Mouse (Mus musculus) right cerebral cortex, postnatal 14 days (tissue): ENCODE measurements around the gene Gm10577.
A peak's percentile ranks its signal among the peaks of the same experiment; 100 is the strongest.

ENCODE experiments used
- DNase-seq: peaks from one replicate; pipeline ENCODE4 v3.0.0; 2022

The Gm10577 gene

GRCm38 (mm10) chr4:101020596-101020995, at the start of gene Gm10577:
Gene Gm10577 (minus strand): TSS chr4:101020696.
- DNase-seq, result no peak

- peak; percentile 22 for DNase-seq
Observed at GRCm38 (mm10) chr4:101069154-101069971, 48.9 kb upstream of the Gm10577 start.

GRCm38 (mm10) chr4:101068786-101069153, 48.3 kb upstream of the Gm10577 start, which contains the start of gene Raver2:
Gene Raver2 (plus strand): TSS chr4:101068983.
- peak; percentile 48 for DNase-seq

- DNase-seq, result no peak
Observed at GRCm38 (mm10) chr4:101066401-101066800, 45.9 kb upstream of the Gm10577 start.

GRCm38 (mm10) chr4:101062146-101062545, 41.6 kb upstream of the Gm10577 start:
- DNase-seq, result no peak

GRCm38 (mm10) chr4:101046576-101046975, 26.1 kb upstream of the Gm10577 start:
- DNase-seq, result no peak

GRCm38 (mm10) chr4:101044149-101044548, 23.7 kb upstream of the Gm10577 start:
- DNase-seq, result no peak

GRCm38 (mm10) chr4:101043691-101044090, 23.2 kb upstream of the Gm10577 start:
- no peak for DNase-seq

GRCm38 (mm10) chr4:101037156-101037555, 16.7 kb upstream of the Gm10577 start:
- peak; percentile 36 for DNase-seq

- DNase-seq, result no peak
Observed at GRCm38 (mm10) chr4:101035131-101035530, 14.6 kb upstream of the Gm10577 start.

GRCm38 (mm10) chr4:101033047-101033446, 12.6 kb upstream of the Gm10577 start:
- DNase-seq, result no peak

- no peak for DNase-seq
Observed at GRCm38 (mm10) chr4:101027852-101028411, 7.4 kb upstream of the Gm10577 start.

GRCm38 (mm10) chr4:101026995-101027394, 6.5 kb upstream of the Gm10577 start:
- DNase-seq, result no peak

- DNase-seq, result no peak
Observed at GRCm38 (mm10) chr4:101026566-101026965, 6.1 kb upstream of the Gm10577 start.

GRCm38 (mm10) chr4:101017806-101018205, 2.7 kb downstream of the Gm10577 start:
- DNase-seq, result no peak

- DNase-seq, result no peak
Observed at GRCm38 (mm10) chr4:101009092-101009491, 11.4 kb downstream of the Gm10577 start.

- DNase-seq, result no peak
Observed at GRCm38 (mm10) chr4:101008362-101008769, 12.1 kb downstream of the Gm10577 start.

- DNase-seq, result no peak
Observed at GRCm38 (mm10) chr4:101002961-101003360, 17.5 kb downstream of the Gm10577 start.

- no peak for DNase-seq
Observed at GRCm38 (mm10) chr4:101001073-101001472, 19.4 kb downstream of the Gm10577 start.

GRCm38 (mm10) chr4:101000622-101001021, 19.9 kb downstream of the Gm10577 start:
- no peak for DNase-seq

- no peak for DNase-seq
Observed at GRCm38 (mm10) chr4:100998906-100999305, 21.6 kb downstream of the Gm10577 start.

GRCm38 (mm10) chr4:100998145-100998544, 22.4 kb downstream of the Gm10577 start:
- DNase-seq, result peak; percentile 65

GRCm38 (mm10) chr4:100996060-100996651, 24.3 kb downstream of the Gm10577 start:
- no peak for DNase-seq

GRCm38 (mm10) chr4:100995617-100996016, 24.9 kb downstream of the Gm10577 start:
- no peak for DNase-seq
